Mouse (Mus musculus) cerebellum, adult 2 months (tissue): ENCODE measurements around the gene Fcgr1.

Experiments
- CTCF ChIP-seq: fragments of 200-500 bp; IDR thresholded peaks from 2 replicates; pipeline ENCODE4 v1.5.1; 2011; ENCODE audit warnings: low read depth, mild to moderate bottlenecking, control low read depth, low read length, moderate library complexity, borderline replicate concordance; ENCODE audit not compliant: insufficient read depth
- POLR2A ChIP-seq: fragments of 200-500 bp; IDR thresholded peaks from 2 replicates; pipeline ENCODE4 v1.6.1; 2011; ENCODE audit warnings: low read length, control low read depth, borderline replicate concordance; ENCODE audit not compliant: insufficient read depth

DNA sequence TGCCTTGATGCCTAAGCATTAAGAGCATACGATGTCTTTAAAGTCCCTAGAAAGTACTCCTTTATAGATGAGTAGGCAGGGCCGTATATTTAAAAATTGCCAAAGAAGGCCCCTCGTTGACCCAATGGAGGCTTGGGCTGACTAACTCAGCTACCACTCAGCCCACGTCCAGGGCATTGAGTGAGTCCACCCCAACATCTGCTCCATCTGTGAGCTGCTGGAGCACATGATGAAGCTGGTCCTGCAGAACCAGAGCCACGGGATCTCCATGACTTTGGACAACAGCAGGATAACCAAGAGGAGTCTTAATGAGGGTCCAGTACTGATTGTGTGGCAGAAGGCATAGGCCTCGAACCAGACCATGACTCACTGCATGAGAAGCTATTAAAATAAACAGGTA lies 43.5 kb upstream of the Fcgr1 start:
- no peak for TF ChIP-seq CTCF
- no peak for TF ChIP-seq POLR2A
